Mouse (Mus musculus): ENCODE results near the gene Tmub2.

- TF ChIP-seq EP300 (IDR thresholded peaks at IDR 0.05; ENCODE audit: low read depth) = no peak
- no peak for TF ChIP-seq CTCF (IDR thresholded peaks at IDR 0.05; ENCODE audit: low read depth)
Measured at GRCm38 (mm10) chr11:102285095-102285834, 534 bp downstream of the Tmub2 start.
